Mouse (Mus musculus) spleen, adult 2 months (tissue): ENCODE data around the gene Wdr63.

Experiments
- CTCF ChIP-seq: fragments of 200-500 bp; IDR thresholded peaks from 2 replicates; pipeline ENCODE4 v1.5.1; 2011; ENCODE audit warnings: mild to moderate bottlenecking, inconsistent platforms; ENCODE audit not compliant: insufficient read depth, insufficient read length, insufficient replicate concordance; ENCODE audit errors: extremely low read depth
- POLR2A ChIP-seq: fragments of 200-500 bp; IDR thresholded peaks from 2 replicates; pipeline ENCODE4 v1.6.1; 2011; ENCODE audit warnings: low read depth, low read length, inconsistent platforms

DNA sequence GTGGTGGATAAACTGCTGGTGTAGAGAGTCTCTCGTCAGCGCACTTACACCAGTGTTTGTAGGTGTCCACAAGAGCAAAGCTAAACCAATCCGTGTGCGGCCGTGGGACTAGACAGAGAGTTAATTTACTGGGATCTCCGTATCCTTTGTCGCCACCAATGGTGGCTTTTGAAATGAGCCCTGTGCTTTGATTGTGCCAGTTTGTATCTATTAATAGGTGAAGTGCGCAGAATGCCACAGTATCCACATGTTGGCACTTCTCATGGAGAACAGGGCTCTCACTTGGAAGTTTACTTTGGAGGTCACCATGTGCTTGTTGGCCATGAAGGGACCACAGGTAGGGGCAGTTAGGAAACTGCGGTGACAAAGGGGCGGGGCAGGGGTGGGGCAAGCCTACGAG, 66.5 kb downstream of the Wdr63 start:
- TF ChIP-seq CTCF (no peak), POLR2A (no peak)
